Mouse (Mus musculus) hindbrain, embryonic 11.5 days (tissue): Measurements from ENCODE around the gene Gm15155. TPM values are rescaled to one million over a fixed set of nuclear protein-coding genes. Genes with fewer than 3 reads are reported as not detected.

ENCODE experiments used
- polyA plus RNA-seq: library from polyadenylated mRNA; unstranded; fragments of >200 nt; fragmentation: Nextera tagmentation; extraction: Ambion mirVana; gene quantifications from 2 replicates; pipeline ENCODE4 v1.2.1, GENCODE M21; 2014

Gene Gm15155
- polyA plus RNA-seq, 1 experiment from 2014 or later, result not detected

Other genes starting within 250 kb of the Gm15155 start
- 1.0 and 1.6 TPM in 2 replicates for gene Ptchd1, start 927 bp upstream of the Gm15155 start, polyA plus RNA-seq